ENCODE assay signal across 8 mouse cellular contexts in the genomic region with DNA sequence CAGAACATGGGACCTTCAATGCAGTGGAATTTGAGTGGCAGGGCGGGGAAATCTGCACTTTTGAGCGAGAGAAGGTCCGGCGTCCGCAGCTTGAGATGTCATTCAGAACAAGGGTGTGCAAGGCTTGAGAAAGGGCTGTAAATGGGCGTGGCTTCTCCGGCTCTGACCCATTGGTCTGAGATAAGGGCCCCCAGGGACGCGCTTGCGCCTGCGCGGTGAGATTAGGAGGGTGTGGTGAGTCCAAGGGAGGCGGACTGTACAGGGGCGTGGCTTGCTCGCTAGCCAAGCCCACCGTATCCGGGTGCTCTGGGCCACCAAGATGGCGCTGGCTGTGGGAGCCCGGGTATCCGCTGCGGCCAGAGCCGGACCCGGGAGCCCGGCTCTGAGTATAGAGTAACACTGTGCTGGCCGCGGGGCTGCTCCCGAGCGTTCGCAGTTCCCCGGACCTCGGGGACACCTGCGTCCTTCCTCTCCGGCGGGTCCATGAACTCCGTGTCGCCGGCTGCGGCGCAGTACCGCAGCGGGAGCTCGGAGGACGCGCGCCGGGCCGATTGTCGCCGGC. TPM values are rescaled to one million over a fixed set of nuclear protein-coding genes. Genes with fewer than 3 reads are reported as not detected.
DNase-seq lines count a peak whose midpoint lies in the region; ATAC-seq and TF ChIP-seq lines count a peak whose summit lies in the region.

A gene (plus strand): TSS at position 294 of the 562 bp plus-strand sequence.

- ATAC-seq in kidney, embryonic 14.5 days (ENCODE audit: low FRiP score, low TSS enrichment): peak; percentile 98
- peak; percentile 98 for ATAC-seq in limb, embryonic 15.5 days (ENCODE audit: insufficient number of reproducible peaks, low FRiP score, low TSS enrichment, low read depth)

- H3K4me2 ChIP-seq in kidney, embryonic 14.5 days (replicated peaks; ENCODE audit: low read depth, low read length): peak within 1 kb of the TSS; percentile 83
- peak within 1 kb of the TSS; percentile 81 for H3K4me2 ChIP-seq in limb, embryonic 15.5 days

- no peak for TF ChIP-seq CTCF in bone marrow macrophage, adult 2 months (IDR thresholded peaks at IDR 0.05; ENCODE audit: low read depth, low read length)
- no peak for TF ChIP-seq CTCF in embryonic fibroblast, embryonic 13.5 days (IDR thresholded peaks at IDR 0.05; ENCODE audit: borderline replicate concordance, insufficient read depth, low read length)

- no peaks in the 10 kb centered on the region for H3K9me3 ChIP-seq in kidney, embryonic 14.5 days (ENCODE audit: control insufficient read depth, low read length)
- H3K9me3 ChIP-seq in limb, embryonic 15.5 days: no peaks in the 10 kb centered on the region

- peak; percentile 88 for TF ChIP-seq POLR2A in bone marrow macrophage, adult 2 months (IDR thresholded peaks at IDR 0.05; ENCODE audit: borderline replicate concordance, low read depth, low read length)
- TF ChIP-seq POLR2A in embryonic fibroblast, embryonic 13.5 days (IDR thresholded peaks at IDR 0.05; ENCODE audit: low read depth, low read length): peak; percentile 74

- under 1% methylated on average over 47 of the region's 49 CpGs for WGBS in kidney, embryonic 14.5 days
- under 1% methylated on average over 49 of the region's 49 CpGs for WGBS in limb, embryonic 15.5 days

- H3K9ac ChIP-seq in kidney, embryonic 14.5 days (ENCODE audit: low read depth, low read length): peak within 1 kb of the TSS; percentile 90
- H3K9ac ChIP-seq in limb, embryonic 15.5 days: peak within 1 kb of the TSS; percentile 82

- 0 out of 2 replicates have a peak within 1 kb of the TSS, but pooled peaks have one; percentile 8 for H3K27ac ChIP-seq in bone marrow macrophage, adult 2 months (ENCODE audit: insufficient read depth, low read depth, low read length)
- H3K27ac ChIP-seq in embryonic fibroblast, embryonic 13.5 days (ENCODE audit: insufficient read depth, low read length): peak within 1 kb of the TSS; percentile 56
- H3K27ac ChIP-seq in kidney, embryonic 14.5 days (ENCODE audit: low read depth, low read length): peak within 1 kb of the TSS; percentile 69
- H3K27ac ChIP-seq in limb, embryonic 15.5 days: peak within 1 kb of the TSS; percentile 90

- peaks cover 28% of the 10 kb centered on the region for H3K36me3 ChIP-seq in kidney, embryonic 14.5 days (ENCODE audit: control insufficient read depth, insufficient read depth, low read length)
- peaks cover 29% of the 10 kb centered on the region for H3K36me3 ChIP-seq in limb, embryonic 15.5 days

- peak; percentile 93 for DNase-seq in A20 (ENCODE audit: low read depth, low spot score)
- DNase-seq in heart, adult 9 months (ENCODE audit: low spot score in 2 of 2): peak; percentile 99 to 100
- peak; percentile 84 to 87 for DNase-seq in monocyte, adult 2 months (ENCODE audit: low read depth in 1 of 2, low spot score in 2 of 2)
- DNase-seq in spleen, postnatal 36 days (ENCODE audit: low spot score in 2 of 2): peak; percentile 99 to 100

- peaks cover 29% of the 10 kb centered on the region for H3K4me1 ChIP-seq in bone marrow macrophage, adult 2 months (ENCODE audit: control insufficient read depth, insufficient read depth, low read length)
- peaks cover 5% of the 10 kb centered on the region; the same call in 1 of the 2 replicates for H3K4me1 ChIP-seq in embryonic fibroblast, embryonic 13.5 days (ENCODE audit: control insufficient read depth, insufficient read depth, low read length)
- peaks cover 18% of the 10 kb centered on the region for H3K4me1 ChIP-seq in kidney, embryonic 14.5 days (ENCODE audit: control insufficient read depth, insufficient read depth, low read length)
- H3K4me1 ChIP-seq in limb, embryonic 15.5 days: peaks cover 25% of the 10 kb centered on the region

- peak within 1 kb of the TSS; percentile 77 for H3K4me3 ChIP-seq in bone marrow macrophage, adult 2 months (ENCODE audit: insufficient read depth, low read length)
- peak within 1 kb of the TSS; percentile 67 for H3K4me3 ChIP-seq in embryonic fibroblast, embryonic 13.5 days (ENCODE audit: insufficient read depth, low read length)
- peak within 1 kb of the TSS; percentile 93 for H3K4me3 ChIP-seq in kidney, embryonic 14.5 days (ENCODE audit: low read length)
- peak within 1 kb of the TSS; percentile 95 for H3K4me3 ChIP-seq in limb, embryonic 15.5 days

- H3K27me3 ChIP-seq in kidney, embryonic 14.5 days (ENCODE audit: control insufficient read depth, insufficient read depth, low read length): no peaks in the 10 kb centered on the region
- H3K27me3 ChIP-seq in limb, embryonic 15.5 days: no peaks in the 10 kb centered on the region

RNA-seq across cellular contexts. Expression of the gene that starts here (rescaled TPM):
- polyA plus RNA-seq in bone marrow macrophage, adult 2 months (2012; ENCODE audit: insufficient read depth, insufficient read length, missing spikeins): 10.8 and 11.8 TPM in 2 replicates
- 5.3 and 8.2 TPM in 2 replicates for polyA plus RNA-seq in embryonic fibroblast, embryonic 13.5 days (2011; ENCODE audit: insufficient read length, low read depth, missing spikeins)
- polyA plus RNA-seq in kidney, embryonic 14.5 days (2014; fragmentation: Nextera tagmentation; extraction: Ambion mirVana): 35.5 and 43.7 TPM in 2 replicates
- polyA plus RNA-seq in limb, embryonic 15.5 days (2015; fragmentation: Nextera tagmentation; extraction: Ambion mirVana): 40.8 and 44.2 TPM in 2 replicates

Comparison
In these comparisons a context has a peak if more than half of its experiments do, and no peak if none do; other contexts are left out.
1. Peak in every context shown above with its lines: DNase-seq, ATAC-seq, H3K4me3 ChIP-seq and H3K27ac ChIP-seq.
2. H3K27ac ChIP-seq: peak in every context shown above with its lines; median percentile 90 in limb, embryonic 15.5 days; 69 in kidney, embryonic 14.5 days; 56 in embryonic fibroblast, embryonic 13.5 days; 8 in bone marrow macrophage, adult 2 months.